Mouse (Mus musculus): Measurements from ENCODE around the gene Vps45.

Vps45 gene

GRCm38 (mm10) chr3:96058231-96058896 lies at the start of gene Vps45:
TSS of gene Vps45 (minus strand) at chr3:96058466.
- DNase-seq (ENCODE audit: low spot score in 2 of 2): peak; percentile 85 to 86

- DNase-seq (ENCODE audit: low spot score in 2 of 2): no peak
These were observed 47.9 kb upstream of the Vps45 start for GRCm38 (mm10) chr3:96106151-96106550.

- no peak for DNase-seq (ENCODE audit: low spot score in 2 of 2)
These were observed 47.0 kb upstream of the Vps45 start for GRCm38 (mm10) chr3:96105232-96105747.

- peak; percentile 73 to 81 for DNase-seq (ENCODE audit: low spot score in 2 of 2)
These were observed 46.2 kb upstream of the Vps45 start, which contains the start of gene Otud7b for GRCm38 (mm10) chr3:96104261-96105065. TSS of gene Otud7b (plus strand) at chr3:96104527.

GRCm38 (mm10) chr3:96103901-96104260 lies 45.6 kb upstream of the Vps45 start:
- no peak for DNase-seq (ENCODE audit: low spot score in 2 of 2)

GRCm38 (mm10) chr3:96102100-96102872 lies 44.0 kb upstream of the Vps45 start:
- DNase-seq (ENCODE audit: low spot score in 2 of 2): peak; percentile 68 to 73

- no peak for DNase-seq (ENCODE audit: low spot score in 2 of 2)
These were observed 40.5 kb upstream of the Vps45 start for GRCm38 (mm10) chr3:96098616-96099267.

- DNase-seq (ENCODE audit: low spot score in 2 of 2): no peak
These were observed 39.9 kb upstream of the Vps45 start for GRCm38 (mm10) chr3:96098168-96098567.

GRCm38 (mm10) chr3:96094203-96094602 lies 35.9 kb upstream of the Vps45 start:
- no peak for DNase-seq (ENCODE audit: low spot score in 2 of 2)

GRCm38 (mm10) chr3:96093509-96093908 lies 35.2 kb upstream of the Vps45 start:
- no peak for DNase-seq (ENCODE audit: low spot score in 2 of 2)

- DNase-seq (ENCODE audit: low spot score in 2 of 2): no peak
These were observed 33.7 kb upstream of the Vps45 start for GRCm38 (mm10) chr3:96091966-96092365.

- DNase-seq (ENCODE audit: low spot score in 2 of 2): no peak
These were observed 32.9 kb upstream of the Vps45 start for GRCm38 (mm10) chr3:96091146-96091545.

- DNase-seq (ENCODE audit: low spot score in 2 of 2): no peak
These were observed 31.7 kb upstream of the Vps45 start for GRCm38 (mm10) chr3:96089882-96090489.

- DNase-seq (ENCODE audit: low spot score in 2 of 2): no peak
These were observed 29.5 kb upstream of the Vps45 start for GRCm38 (mm10) chr3:96087801-96088200.

GRCm38 (mm10) chr3:96087219-96087618 lies 29.0 kb upstream of the Vps45 start:
- no peak for DNase-seq (ENCODE audit: low spot score in 2 of 2)

- no peak for DNase-seq (ENCODE audit: low spot score in 2 of 2)
These were observed 26.0 kb upstream of the Vps45 start for GRCm38 (mm10) chr3:96084146-96084755.

GRCm38 (mm10) chr3:96082714-96083508 lies 24.6 kb upstream of the Vps45 start:
- no peak for DNase-seq (ENCODE audit: low spot score in 2 of 2)

GRCm38 (mm10) chr3:96082100-96082499 lies 23.8 kb upstream of the Vps45 start:
- DNase-seq (ENCODE audit: low spot score in 2 of 2): no peak

GRCm38 (mm10) chr3:96081650-96082049 lies 23.4 kb upstream of the Vps45 start:
- no peak for DNase-seq (ENCODE audit: low spot score in 2 of 2)

- DNase-seq (ENCODE audit: low spot score in 2 of 2): no peak
These were observed 22.7 kb upstream of the Vps45 start for GRCm38 (mm10) chr3:96081006-96081405.

All from right cerebral cortex, postnatal 10 days (tissue).